ENCODE assay signal across 17 mouse cellular contexts in the genomic region with DNA sequence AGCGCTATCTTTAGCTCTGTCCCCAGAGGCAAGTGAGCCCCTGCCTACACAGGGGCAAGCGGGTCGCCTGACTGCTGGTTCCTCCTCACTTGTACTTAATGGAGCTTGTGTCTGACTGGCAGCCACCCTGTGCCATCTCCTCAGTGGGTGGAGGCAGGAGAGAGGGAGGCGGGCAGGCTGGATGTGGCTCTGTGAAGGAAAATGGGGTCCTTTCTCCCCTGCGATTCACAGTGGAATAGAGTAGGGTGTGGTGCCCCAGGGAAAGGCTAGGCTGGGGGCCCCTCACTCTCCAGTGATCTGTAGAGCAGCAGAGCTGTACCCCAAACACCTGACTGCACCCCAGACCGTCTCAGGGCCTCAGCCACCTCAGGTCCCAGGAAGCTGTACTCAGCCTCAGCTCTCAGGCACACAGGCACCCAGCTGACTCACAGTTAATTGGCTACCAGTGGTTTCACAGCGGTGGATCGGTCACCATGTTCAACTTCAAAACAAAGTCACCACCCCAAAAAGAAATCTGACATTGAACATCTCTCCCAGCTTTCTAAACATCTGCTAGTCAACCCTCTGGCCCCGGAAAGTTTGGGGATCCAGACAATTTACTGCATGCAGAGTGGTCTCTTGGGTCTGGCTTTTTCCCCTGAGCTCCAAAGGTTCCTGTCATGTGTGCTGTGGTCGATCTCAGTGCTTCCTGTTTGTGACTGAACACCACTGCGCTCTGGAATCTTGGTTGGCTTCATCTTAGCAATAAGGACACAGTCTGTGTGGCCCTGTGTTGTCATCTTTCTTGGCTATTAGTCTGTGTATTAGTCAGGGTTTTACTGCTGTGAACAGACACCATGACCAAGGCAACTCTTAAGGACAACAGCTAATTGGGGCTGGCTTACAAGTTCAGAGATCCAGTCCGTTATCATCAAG. TPM values are rescaled to one million over a fixed set of nuclear protein-coding genes. Genes with fewer than 3 reads are reported as not detected.
A peak's percentile ranks its signal among the peaks of the same experiment; 100 is the strongest.
DNase-seq lines count a peak whose midpoint lies in the region; ATAC-seq and TF ChIP-seq lines count a peak whose summit lies in the region.
"Had no signal": no experiment of that assay in that cellular context is flagged by ENCODE, and none has a peak within 500 bp of the region (broad histone marks: within the 10 kb centered on the region; RNA-seq: fewer than 3 reads in every experiment).

No protein-coding gene starts in this region.

- WGBS in heart, embryonic 10.5 days, result 49% methylated on average over 12 of the region's 12 CpGs

- no peak for TF ChIP-seq CTCF in bone marrow macrophage, adult 2 months (IDR thresholded peaks at IDR 0.05; ENCODE audit: low read depth, low read length)

- H3K4me1 ChIP-seq in heart, embryonic 10.5 days, result peaks cover 71% of the 10 kb centered on the region
- peaks cover 100% of the 10 kb centered on the region for H3K4me1 ChIP-seq in megakaryocyte, embryonic 14.5 days
- peaks cover 24% of the 10 kb centered on the region for H3K4me1 ChIP-seq in bone marrow macrophage, adult 2 months (ENCODE audit: control insufficient read depth, insufficient read depth, low read length)

- H3K27ac ChIP-seq in heart, embryonic 10.5 days, result peak overlapping the region; percentile 83
- peak overlapping the region; percentile 44 for H3K27ac ChIP-seq in bone marrow macrophage, adult 2 months (ENCODE audit: insufficient read depth, low read depth, low read length)
- H3K27ac ChIP-seq: midbrain, embryonic 12.5 days; neural tube, embryonic 15.5 days; stomach, embryonic 15.5 days had no signal

- H3K4me3 ChIP-seq in heart, embryonic 10.5 days, result peak overlapping the region; percentile 56; the same call in 1 of the 2 replicates
- peak overlapping the region; percentile 82 for H3K4me3 ChIP-seq in megakaryocyte, embryonic 14.5 days (replicated peaks)
- no peak overlapping the region for H3K4me3 ChIP-seq in bone marrow macrophage, adult 2 months (ENCODE audit: insufficient read depth, low read length)
- H3K4me3 ChIP-seq in myocyte, result peak overlapping the region; percentile 17
- H3K4me3 ChIP-seq: erythroblast, embryonic 14.5 days; hindbrain, embryonic 10.5 days; midbrain, embryonic 12.5 days; neural tube, embryonic 15.5 days; stomach, embryonic 15.5 days had no signal

- H3ac ChIP-seq in myocyte (ENCODE audit: control insufficient read depth, insufficient read length), result no peak overlapping the region

- H3K79me2 ChIP-seq in myocyte (ENCODE audit: control insufficient read depth, insufficient read depth), result no peaks in the 10 kb centered on the region

- TF ChIP-seq POLR2A in bone marrow macrophage, adult 2 months (IDR thresholded peaks at IDR 0.05; ENCODE audit: borderline replicate concordance, low read depth, low read length), result no peak
- TF ChIP-seq POLR2A in myocyte (IDR thresholded peaks at IDR 0.05; ENCODE audit: insufficient read length, low read depth), result no peak

- peak overlapping the region; percentile 57 for H3K4me2 ChIP-seq in myocyte (ENCODE audit: low read depth)
- H3K4me2 ChIP-seq: neural tube, embryonic 15.5 days; stomach, embryonic 15.5 days had no signal

- H3K36me3 ChIP-seq in heart, embryonic 10.5 days, result 0 out of 2 replicates have a peak, but pooled peaks cover 3% of the 10 kb centered on the region
- peaks cover 17% of the 10 kb centered on the region for H3K36me3 ChIP-seq in megakaryocyte, embryonic 14.5 days (replicated peaks; ENCODE audit: low read length)
- no peaks in the 10 kb centered on the region for H3K36me3 ChIP-seq in myocyte (ENCODE audit: control insufficient read depth, insufficient read depth)
- H3K36me3 ChIP-seq: hindbrain, embryonic 10.5 days; midbrain, embryonic 12.5 days; neural tube, embryonic 15.5 days; stomach, embryonic 15.5 days had no signal

- no peaks in the 10 kb centered on the region for H3K9me3 ChIP-seq in heart, embryonic 10.5 days
- no peaks in the 10 kb centered on the region for H3K9me3 ChIP-seq in megakaryocyte, embryonic 14.5 days
- H3K9me3 ChIP-seq: hindbrain, embryonic 10.5 days; midbrain, embryonic 12.5 days; neural tube, embryonic 15.5 days; stomach, embryonic 15.5 days had no signal

- peaks cover 5% of the 10 kb centered on the region for H3K27me3 ChIP-seq in heart, embryonic 10.5 days (ENCODE audit: insufficient read depth, poor library complexity, severe bottlenecking)
- H3K27me3 ChIP-seq in megakaryocyte, embryonic 14.5 days (replicated peaks), result no peaks in the 10 kb centered on the region
- no peaks in the 10 kb centered on the region for H3K27me3 ChIP-seq in myocyte (ENCODE audit: control insufficient read depth, insufficient read depth, insufficient read length)
- H3K27me3 ChIP-seq: stomach, embryonic 15.5 days had no signal

- no peak for ATAC-seq in megakaryocyte, adult 5-6 weeks (ENCODE audit: poor library complexity, severe bottlenecking)
- ATAC-seq in erythroid progenitor cell, adult 5-6 weeks (replicated peaks; ENCODE audit: low FRiP score, poor library complexity, severe bottlenecking), result no peak

- no peak for DNase-seq in heart, embryonic 10.5 days (ENCODE audit: low spot score)
- no peak for DNase-seq in heart, adult 9 months (ENCODE audit: low spot score in 2 of 2)
- DNase-seq in kidney, adult 8-10 months, result no peak
- DNase-seq: adrenal gland, postnatal 10 days; kidney, adult 18-20 months; right cerebral cortex, postnatal 25 days had no signal

TF ChIP-seq in myocyte, 11 proteins besides CTCF, POLR2A, EP300 and RAD21:
- TF ChIP-seq MYOD1 (IDR thresholded peaks at IDR 0.05; ENCODE audit: control insufficient read depth in 1 of 3, insufficient read length in 2 of 3, low read depth in 2 of 3), result peak in 1 of 3 experiments; percentile 64
- no peak for TF ChIP-seq MAX (IDR thresholded peaks at IDR 0.05; ENCODE audit: low read depth)
- no peak for TF ChIP-seq REST (IDR thresholded peaks at IDR 0.05; ENCODE audit: insufficient read depth, insufficient read length)
- no peak for TF ChIP-seq E2F4 (IDR thresholded peaks at IDR 0.05; ENCODE audit: insufficient read depth)
- peak; percentile 10 for TF ChIP-seq USF1 (IDR thresholded peaks at IDR 0.05; ENCODE audit: low read depth)
- peak in 1 of 3 experiments; percentile 33 for TF ChIP-seq MYOG (IDR thresholded peaks at IDR 0.05; ENCODE audit: control insufficient read depth in 1 of 3, insufficient read depth in 1 of 3, insufficient read length in 2 of 3, low read depth in 2 of 3)
- TF ChIP-seq TCF12 (IDR thresholded peaks at IDR 0.05; ENCODE audit: insufficient read depth, poor library complexity, severe bottlenecking), result no peak
- TF ChIP-seq CEBPB (IDR thresholded peaks at IDR 0.05; ENCODE audit: insufficient read depth, poor library complexity, severe bottlenecking), result no peak
- TF ChIP-seq SRF (IDR thresholded peaks at IDR 0.05; ENCODE audit: control insufficient read depth, insufficient read length, low read depth), result no peak
- no peak for TF ChIP-seq TCF3 (IDR thresholded peaks at IDR 0.05; ENCODE audit: insufficient read length, low read depth)
- TF ChIP-seq POLR2AphosphoS2 (IDR thresholded peaks at IDR 0.05; ENCODE audit: insufficient read length, low read depth), result peak; percentile 29

RNA-seq across cellular contexts. Expression of a gene that starts 15.1 kb away (rescaled TPM):
- polyA plus RNA-seq in heart, embryonic 10.5 days (2016; fragmentation: Nextera tagmentation; extraction: Ambion mirVana), result not detected in 2 replicates
- 1.8 TPM in 1 of 2 replicates, not detected in the other for polyA plus RNA-seq in megakaryocyte, embryonic 14.5 days (2012; ENCODE audit: insufficient read depth, low replicate concordance)
- total RNA-seq in megakaryocyte, adult 5-6 weeks (2015), result not detected in 2 replicates
- not detected in 2 replicates for total RNA-seq in megakaryocyte, adult 5-6 weeks (2017)
- polyA plus RNA-seq in bone marrow macrophage, adult 2 months (2012; ENCODE audit: insufficient read depth, insufficient read length, missing spikeins), result not detected in 2 replicates
- polyA plus RNA-seq in myocyte (2012; fragmentation: generic; extraction: Trizol), result not detected
- total RNA-seq in erythroid progenitor cell, adult 5-6 weeks (2015; ENCODE audit: low replicate concordance), result not detected in 2 replicates
- total RNA-seq in erythroid progenitor cell, adult 5-6 weeks (2017; ENCODE audit: low replicate concordance), result not detected in 2 replicates
- total RNA-seq: adrenal gland, postnatal 10 days had no signal
- polyA plus RNA-seq: erythroblast, embryonic 14.5 days; hindbrain, embryonic 10.5 days; lung, embryonic 16.5 days; midbrain, embryonic 12.5 days; stomach, embryonic 15.5 days had no signal

RNA-seq across cellular contexts. Expression of a gene that starts 31.0 kb away (rescaled TPM):
- 47.4 and 51.0 TPM in 2 replicates for polyA plus RNA-seq in heart, embryonic 10.5 days (2016; fragmentation: Nextera tagmentation; extraction: Ambion mirVana)
- polyA plus RNA-seq in megakaryocyte, embryonic 14.5 days (2012; ENCODE audit: insufficient read depth, low replicate concordance), result 80.4 and 130 TPM in 2 replicates
- total RNA-seq in megakaryocyte, adult 5-6 weeks (2015), result 19.6 and 22.0 TPM in 2 replicates
- total RNA-seq in megakaryocyte, adult 5-6 weeks (2017), result 50.2 and 63.1 TPM in 2 replicates
- 35.2 and 35.3 TPM in 2 replicates for polyA plus RNA-seq in bone marrow macrophage, adult 2 months (2012; ENCODE audit: insufficient read depth, insufficient read length, missing spikeins)
- polyA plus RNA-seq in myocyte (2012; fragmentation: generic; extraction: Trizol), result 28.8 TPM
- 32.3 and 32.8 TPM in 2 replicates for total RNA-seq in erythroid progenitor cell, adult 5-6 weeks (2015; ENCODE audit: low replicate concordance)
- total RNA-seq in erythroid progenitor cell, adult 5-6 weeks (2017; ENCODE audit: low replicate concordance), result 57.9 and 58.0 TPM in 2 replicates
